Mouse (Mus musculus): ENCODE results near the gene Elmo1. TPM values are rescaled to one million over a fixed set of nuclear protein-coding genes. Genes with fewer than 3 reads are reported as not detected.
A peak's percentile ranks its signal among the peaks of the same experiment; 100 is the strongest.

Elmo1 gene
- polyA plus RNA-seq, 1 experiment = 16.1 TPM

- no peak for TF ChIP-seq CTCF (IDR thresholded peaks at IDR 0.05; ENCODE audit: low read depth, low read length)
- no peak for TF ChIP-seq POLR2A (IDR thresholded peaks at IDR 0.05; ENCODE audit: insufficient read depth, low read length)
- no peak for TF ChIP-seq EP300 (IDR thresholded peaks at IDR 0.05; ENCODE audit: insufficient read depth, low read depth, low read length)
- H3K4me1 ChIP-seq (ENCODE audit: control insufficient read depth, insufficient read depth, low read length) = no peaks in the 10 kb centered on the region
- H3K27me3 ChIP-seq (ENCODE audit: control insufficient read depth, insufficient read depth, low read length, poor library complexity, severe bottlenecking) = no peaks in the 10 kb centered on the region
- H3K36me3 ChIP-seq (ENCODE audit: control insufficient read depth, insufficient read depth, low read length, poor library complexity, severe bottlenecking) = no peaks in the 10 kb centered on the region
- H3K9ac ChIP-seq (ENCODE audit: low read depth, poor library complexity, severe bottlenecking) = no peak overlapping the region
- no peak overlapping the region for H3K4me3 ChIP-seq (ENCODE audit: low read depth, low read length)
- H3K27ac ChIP-seq (ENCODE audit: insufficient read depth, low read length) = no peak overlapping the region
- H3K9me3 ChIP-seq (replicated peaks; ENCODE audit: control insufficient read depth, insufficient read depth, low read length, poor library complexity, severe bottlenecking) = no peaks in the 10 kb centered on the region
Observed at GRCm38 (mm10) chr13:20063331-20063730, 27.1 kb upstream of the Elmo1 start.

GRCm38 (mm10) chr13:20072043-20072442, 18.4 kb upstream of the Elmo1 start:
- Histone ChIP-seq H3K4me1 (ENCODE audit: control insufficient read depth, insufficient read depth, low read length) (no peaks in the 10 kb centered on the region), H3K27me3 (ENCODE audit: control insufficient read depth, insufficient read depth, low read length, poor library complexity, severe bottlenecking) (no peaks in the 10 kb centered on the region), H3K4me3 (ENCODE audit: low read depth, low read length) (no peak overlapping the region), H3K36me3 (ENCODE audit: control insufficient read depth, insufficient read depth, low read length, poor library complexity, severe bottlenecking) (no peaks in the 10 kb centered on the region), H3K9ac (ENCODE audit: low read depth, poor library complexity, severe bottlenecking) (no peak overlapping the region), H3K27ac (ENCODE audit: insufficient read depth, low read length) (no peak overlapping the region), H3K9me3 (replicated peaks; ENCODE audit: control insufficient read depth, insufficient read depth, low read length, poor library complexity, severe bottlenecking) (no peaks in the 10 kb centered on the region)
- no peak for TF ChIP-seq POLR2A (IDR thresholded peaks at IDR 0.05; ENCODE audit: insufficient read depth, low read length)
- no peak for TF ChIP-seq EP300 (IDR thresholded peaks at IDR 0.05; ENCODE audit: insufficient read depth, low read depth, low read length)
- TF ChIP-seq CTCF (IDR thresholded peaks at IDR 0.05; ENCODE audit: low read depth, low read length) = no peak

- Histone ChIP-seq H3K4me1 (ENCODE audit: control insufficient read depth, insufficient read depth, low read length) (no peaks in the 10 kb centered on the region), H3K27ac (ENCODE audit: insufficient read depth, low read length) (no peak overlapping the region), H3K27me3 (ENCODE audit: control insufficient read depth, insufficient read depth, low read length, poor library complexity, severe bottlenecking) (no peaks in the 10 kb centered on the region), H3K9me3 (replicated peaks; ENCODE audit: control insufficient read depth, insufficient read depth, low read length, poor library complexity, severe bottlenecking) (no peaks in the 10 kb centered on the region), H3K4me3 (ENCODE audit: low read depth, low read length) (no peak overlapping the region), H3K9ac (ENCODE audit: low read depth, poor library complexity, severe bottlenecking) (no peak overlapping the region), H3K36me3 (ENCODE audit: control insufficient read depth, insufficient read depth, low read length, poor library complexity, severe bottlenecking) (no peaks in the 10 kb centered on the region)
- TF ChIP-seq CTCF (IDR thresholded peaks at IDR 0.05; ENCODE audit: low read depth, low read length) = no peak
- TF ChIP-seq POLR2A (IDR thresholded peaks at IDR 0.05; ENCODE audit: insufficient read depth, low read length) = no peak
- no peak for TF ChIP-seq EP300 (IDR thresholded peaks at IDR 0.05; ENCODE audit: insufficient read depth, low read depth, low read length)
Observed at GRCm38 (mm10) chr13:20072994-20073393, 17.4 kb upstream of the Elmo1 start.

GRCm38 (mm10) chr13:20076521-20076920, 13.9 kb upstream of the Elmo1 start:
- Histone ChIP-seq H3K9ac (ENCODE audit: low read depth, poor library complexity, severe bottlenecking) (no peak overlapping the region), H3K4me1 (ENCODE audit: control insufficient read depth, insufficient read depth, low read length) (no peaks in the 10 kb centered on the region), H3K4me3 (ENCODE audit: low read depth, low read length) (no peak overlapping the region), H3K36me3 (ENCODE audit: control insufficient read depth, insufficient read depth, low read length, poor library complexity, severe bottlenecking) (no peaks in the 10 kb centered on the region), H3K27ac (ENCODE audit: insufficient read depth, low read length) (no peak overlapping the region), H3K9me3 (replicated peaks; ENCODE audit: control insufficient read depth, insufficient read depth, low read length, poor library complexity, severe bottlenecking) (no peaks in the 10 kb centered on the region), H3K27me3 (ENCODE audit: control insufficient read depth, insufficient read depth, low read length, poor library complexity, severe bottlenecking) (no peaks in the 10 kb centered on the region)
- TF ChIP-seq POLR2A (IDR thresholded peaks at IDR 0.05; ENCODE audit: insufficient read depth, low read length) (no peak), CTCF (IDR thresholded peaks at IDR 0.05; ENCODE audit: low read depth, low read length) (no peak), EP300 (IDR thresholded peaks at IDR 0.05; ENCODE audit: insufficient read depth, low read depth, low read length) (no peak)

GRCm38 (mm10) chr13:20077237-20077636, 13.2 kb upstream of the Elmo1 start:
- Histone ChIP-seq H3K4me1 (ENCODE audit: control insufficient read depth, insufficient read depth, low read length) (no peaks in the 10 kb centered on the region), H3K27me3 (ENCODE audit: control insufficient read depth, insufficient read depth, low read length, poor library complexity, severe bottlenecking) (no peaks in the 10 kb centered on the region), H3K27ac (ENCODE audit: insufficient read depth, low read length) (no peak overlapping the region), H3K4me3 (ENCODE audit: low read depth, low read length) (no peak overlapping the region), H3K9ac (ENCODE audit: low read depth, poor library complexity, severe bottlenecking) (no peak overlapping the region), H3K9me3 (replicated peaks; ENCODE audit: control insufficient read depth, insufficient read depth, low read length, poor library complexity, severe bottlenecking) (no peaks in the 10 kb centered on the region), H3K36me3 (ENCODE audit: control insufficient read depth, insufficient read depth, low read length, poor library complexity, severe bottlenecking) (no peaks in the 10 kb centered on the region)
- TF ChIP-seq CTCF (IDR thresholded peaks at IDR 0.05; ENCODE audit: low read depth, low read length) (no peak), POLR2A (IDR thresholded peaks at IDR 0.05; ENCODE audit: insufficient read depth, low read length) (no peak)

- Histone ChIP-seq H3K27ac (ENCODE audit: insufficient read depth, low read length) (no peak overlapping the region), H3K9me3 (replicated peaks; ENCODE audit: control insufficient read depth, insufficient read depth, low read length, poor library complexity, severe bottlenecking) (no peaks in the 10 kb centered on the region)
Observed at GRCm38 (mm10) chr13:20090711-20091603, 561 bp downstream of the Elmo1 start.

More at GRCm38 (mm10) chr13:20090711-20091603, 561 bp downstream of the Elmo1 start:
- Histone ChIP-seq H3K4me3 (ENCODE audit: low read depth, low read length) (peak overlapping the region; percentile 66), H3K27me3 (ENCODE audit: control insufficient read depth, insufficient read depth, low read length, poor library complexity, severe bottlenecking) (peaks cover 2% of the 10 kb centered on the region; the same call in 1 of the 2 replicates), H3K36me3 (ENCODE audit: control insufficient read depth, insufficient read depth, low read length, poor library complexity, severe bottlenecking) (no peaks in the 10 kb centered on the region), H3K9ac (ENCODE audit: low read depth, poor library complexity, severe bottlenecking) (peak overlapping the region; percentile 85), H3K4me1 (ENCODE audit: control insufficient read depth, insufficient read depth, low read length) (no peaks in the 10 kb centered on the region)
- TF ChIP-seq EP300 (IDR thresholded peaks at IDR 0.05; ENCODE audit: insufficient read depth, low read depth, low read length) (no peak), POLR2A (IDR thresholded peaks at IDR 0.05; ENCODE audit: insufficient read depth, low read length) (no peak), CTCF (IDR thresholded peaks at IDR 0.05; ENCODE audit: low read depth, low read length) (no peak)

All from ES-Bruce4 (cell line).